Mouse (Mus musculus): Measurements from ENCODE around the gene Macrod1.

GRCm38 (mm10) chr19:7153232-7153631 is 96.6 kb downstream of the Macrod1 start:
- TF ChIP-seq POLR2A (IDR thresholded peaks at IDR 0.05; ENCODE audit: insufficient read depth, low read length) (no peak), EP300 (IDR thresholded peaks at IDR 0.05; ENCODE audit: insufficient read depth, low read depth, low read length) (no peak)
